Mouse (Mus musculus) neural tube, embryonic 11.5 days (tissue): Measurements from ENCODE around the gene Zfp112. TPM values are rescaled to one million over a fixed set of nuclear protein-coding genes. Genes with fewer than 3 reads are reported as not detected.
"Not testable (repeated sequence)": the region's sequence is repeated elsewhere in the genome, so short reads cannot be mapped to it uniquely, and the experiment has no call there.

Experiments
- ATAC-seq: fragments of 200-750 bp; cut with Nextera tagmentation; 2 replicates; pipeline ENCODE4 v1.8.0; 2017; ENCODE audit warnings: moderate number of reproducible peaks, mild to moderate bottlenecking, moderate TSS enrichment, moderate library complexity; ENCODE audit not compliant: insufficient read depth, low FRiP score, low TSS enrichment
- DNase-seq: peaks from one replicate; pipeline ENCODE4 v3.0.0-alpha.2; 2015; ENCODE audit warnings: low spot score
- H3K27ac ChIP-seq: fragments of 300-500 bp; sonication (generic); 2 replicates; pipeline ENCODE4 v1.5.1; 2014; ENCODE audit warnings: low read depth, mild to moderate bottlenecking, low read length
- H3K27me3 ChIP-seq: fragments of 300-500 bp; sonication (generic); 2 replicates; pipeline ENCODE4 v1.6.1; 2014; ENCODE audit warnings: mild to moderate bottlenecking, low read length, mixed read lengths; ENCODE audit not compliant: control insufficient read depth, insufficient read depth
- H3K36me3 ChIP-seq: fragments of 300-500 bp; sonication (generic); 2 replicates; pipeline ENCODE4 v1.6.1; 2014; ENCODE audit warnings: mild to moderate bottlenecking, low read length, moderate library complexity, mixed read lengths; ENCODE audit not compliant: control insufficient read depth, insufficient read depth
- H3K4me1 ChIP-seq: fragments of 300-500 bp; sonication (generic); 2 replicates; pipeline ENCODE4 v1.6.1; 2014; ENCODE audit warnings: low read length, mixed read lengths; ENCODE audit not compliant: control insufficient read depth, insufficient read depth
- H3K4me2 ChIP-seq: fragments of 300-500 bp; sonication (generic); 2 replicates; pipeline ENCODE4 v1.6.1; 2014; ENCODE audit warnings: low read depth, mild to moderate bottlenecking, moderate library complexity
- H3K4me3 ChIP-seq: fragments of 300-500 bp; sonication (generic); 2 replicates; pipeline ENCODE4 v1.5.1; 2014; ENCODE audit warnings: low read depth, low read length
- H3K9ac ChIP-seq: fragments of 300-500 bp; sonication (generic); 2 replicates; pipeline ENCODE4 v1.6.1; 2014; ENCODE audit warnings: mild to moderate bottlenecking, low read length
- H3K9me3 ChIP-seq: fragments of 300-500 bp; sonication (generic); 2 replicates; pipeline ENCODE4 v1.6.1; 2016; ENCODE audit warnings: low read length; ENCODE audit not compliant: control insufficient read depth
- WGBS: fragments of 180-500 bp; shearing (Covaris S2); extraction: QIAGEN DNeasy Blood & Tissue Kit; methylation state at CpG from one replicate; pipeline ENCODE4 v1.1.7; 2014; 5-methylcytosine and 5-hydroxymethylcytosine counted together
- polyA plus RNA-seq: library from polyadenylated mRNA; unstranded; fragments of >200 nt; fragmentation: Nextera tagmentation; extraction: Ambion mirVana; gene quantifications from 2 replicates; pipeline ENCODE4 v1.2.1, GENCODE M21; 2014

Gene Zfp112
- polyA plus RNA-seq, result 3.6 and 4.4 TPM in 2 replicates

DNA sequence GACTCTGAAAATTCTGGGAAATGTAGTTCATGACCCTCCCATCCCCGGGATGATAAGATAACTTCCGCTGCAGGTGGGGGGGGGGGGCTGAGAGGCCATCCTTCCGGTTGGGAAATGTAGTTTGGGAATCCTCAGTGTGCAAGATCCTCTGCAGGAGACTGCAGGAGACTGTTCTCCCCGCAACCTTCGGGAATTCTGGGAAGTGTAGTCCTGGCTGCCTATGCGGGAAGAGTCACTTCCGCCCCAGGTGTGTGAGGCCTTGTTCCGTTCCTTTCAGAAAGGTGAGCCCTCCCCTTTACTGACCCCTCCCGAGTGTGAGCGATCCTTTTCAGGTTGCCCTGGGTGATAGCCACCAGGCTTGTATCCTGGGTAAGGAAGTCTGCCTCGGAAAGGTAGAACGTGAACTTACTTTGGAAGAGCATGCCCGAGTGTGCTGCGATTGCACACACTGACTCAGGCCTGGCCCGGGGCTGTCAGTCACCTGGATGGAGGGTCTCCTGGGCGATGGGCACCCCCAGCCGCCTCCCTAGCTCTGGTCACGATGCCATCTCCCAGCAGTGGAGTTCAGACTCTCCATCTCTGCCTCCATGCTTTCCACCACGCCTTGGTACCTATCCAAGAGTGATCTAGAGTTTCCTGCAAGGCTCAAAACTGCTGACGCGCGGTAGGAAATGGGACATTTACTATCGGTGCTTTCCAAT is at the start of gene Zfp112:
Gene Zfp112, plus strand, starts transcription at position 159 of the 701 bp plus-strand sequence.
- WGBS, result 3% methylated on average over 23 of the region's 23 CpGs

DNA sequence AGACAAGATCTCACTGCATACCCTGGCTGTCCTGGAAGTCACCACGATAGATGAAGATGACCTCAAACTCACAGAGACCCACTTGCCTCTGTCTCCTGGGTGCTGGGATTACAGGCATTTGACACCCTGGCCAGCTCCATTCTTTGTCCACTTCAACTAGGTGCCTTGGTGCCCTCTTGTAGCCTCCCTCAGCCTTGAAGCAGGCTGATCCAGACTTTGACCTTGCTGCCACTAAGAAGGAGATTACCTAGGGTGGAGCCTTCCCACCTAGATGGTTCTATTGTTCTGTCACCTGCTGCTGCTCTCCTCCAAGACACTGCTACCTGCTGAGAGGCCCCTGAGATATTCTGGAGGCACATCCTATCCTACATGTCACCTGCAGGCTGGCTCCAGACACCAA is 37.7 kb upstream of the Zfp112 start:
- ATAC-seq, H3K27ac ChIP-seq, H3K27me3 ChIP-seq, H3K9ac ChIP-seq, DNase-seq, H3K4me3 ChIP-seq, H3K4me2 ChIP-seq, H3K4me1 ChIP-seq, H3K36me3 ChIP-seq, H3K9me3 ChIP-seq: not testable (repeated sequence)
- WGBS, result 69% methylated on average over 1 of the region's 1 CpGs

More for the DNA sequence above, at the start of gene Zfp112:
- peak within 1 kb of the TSS; percentile 66 for H3K9ac ChIP-seq
- H3K27ac ChIP-seq, result no peak within 1 kb of the TSS
- H3K4me1 ChIP-seq, result 0 out of 2 replicates have a peak, but pooled peaks cover 2% of the 10 kb centered on the region
- H3K36me3 ChIP-seq, result peaks cover 7% of the 10 kb centered on the region
- peak; percentile 88 for DNase-seq
- peak within 1 kb of the TSS; percentile 76 for H3K4me2 ChIP-seq
- peak within 1 kb of the TSS; percentile 62 for H3K4me3 ChIP-seq
- peak; percentile 93 for ATAC-seq
- H3K9me3 ChIP-seq, result peaks cover 15% of the 10 kb centered on the region
- H3K27me3 ChIP-seq, result no peaks in the 10 kb centered on the region

DNA sequence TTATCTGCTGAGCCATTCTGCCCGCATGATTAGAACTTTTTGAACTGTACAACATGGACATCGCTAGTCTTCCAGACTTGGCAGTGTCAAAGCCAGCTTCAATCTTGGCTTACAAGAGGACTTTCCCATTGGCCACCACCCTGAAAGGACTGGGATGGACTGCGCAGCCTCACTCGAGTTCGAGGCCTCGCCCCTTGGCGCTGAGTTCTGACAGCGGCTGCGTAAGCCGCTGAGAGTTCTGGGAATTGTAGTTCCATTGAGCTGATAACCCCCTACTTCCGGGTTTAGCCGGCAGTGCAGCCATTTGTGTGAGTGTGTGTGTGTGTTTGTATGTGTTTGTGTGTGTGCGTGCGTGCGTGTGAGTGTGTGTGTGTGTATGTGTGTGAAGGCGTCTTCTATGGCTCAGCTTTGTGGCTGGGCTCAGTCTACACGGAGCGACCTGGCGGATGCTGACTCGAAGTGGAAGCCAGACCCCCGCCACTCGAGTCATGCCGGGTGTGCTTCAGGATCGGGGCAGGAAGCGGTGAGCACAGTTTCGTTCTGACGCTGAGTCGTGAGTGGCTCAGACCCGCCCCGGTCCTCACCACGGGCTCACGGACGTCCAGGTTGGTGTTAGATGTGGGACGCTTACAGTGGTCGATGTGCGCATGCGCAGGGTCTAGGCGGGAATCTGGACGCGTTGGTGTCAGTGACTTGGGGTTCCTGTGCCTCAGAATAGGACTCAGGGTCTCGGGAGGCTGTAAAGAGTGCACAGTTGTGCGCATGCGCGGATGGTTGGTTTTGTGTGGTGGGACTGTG is 30.3 kb upstream of the Zfp112 start, which contains the start of gene Zfp180:
Gene Zfp180, plus strand, starts transcription at position 291 of the 798 bp plus-strand sequence.
- Histone ChIP-seq H3K4me1 (no peaks in the 10 kb centered on the region; the same call in 1 of the 2 replicates), H3K27me3 (no peaks in the 10 kb centered on the region), H3K4me3 (peak within 1 kb of the TSS; percentile 51), H3K9me3 (peaks cover 16% of the 10 kb centered on the region; the same call in 1 of the 2 replicates), H3K27ac (0 out of 2 replicates have a peak within 1 kb of the TSS, but pooled peaks have one; percentile 58), H3K36me3 (peaks cover 13% of the 10 kb centered on the region), H3K4me2 (peak within 1 kb of the TSS; percentile 57), H3K9ac (peak within 1 kb of the TSS; percentile 52)
- ATAC-seq (peak; percentile 98), DNase-seq (peak; percentile 95)
- 14% methylated on average over 44 of the region's 44 CpGs for WGBS

DNA sequence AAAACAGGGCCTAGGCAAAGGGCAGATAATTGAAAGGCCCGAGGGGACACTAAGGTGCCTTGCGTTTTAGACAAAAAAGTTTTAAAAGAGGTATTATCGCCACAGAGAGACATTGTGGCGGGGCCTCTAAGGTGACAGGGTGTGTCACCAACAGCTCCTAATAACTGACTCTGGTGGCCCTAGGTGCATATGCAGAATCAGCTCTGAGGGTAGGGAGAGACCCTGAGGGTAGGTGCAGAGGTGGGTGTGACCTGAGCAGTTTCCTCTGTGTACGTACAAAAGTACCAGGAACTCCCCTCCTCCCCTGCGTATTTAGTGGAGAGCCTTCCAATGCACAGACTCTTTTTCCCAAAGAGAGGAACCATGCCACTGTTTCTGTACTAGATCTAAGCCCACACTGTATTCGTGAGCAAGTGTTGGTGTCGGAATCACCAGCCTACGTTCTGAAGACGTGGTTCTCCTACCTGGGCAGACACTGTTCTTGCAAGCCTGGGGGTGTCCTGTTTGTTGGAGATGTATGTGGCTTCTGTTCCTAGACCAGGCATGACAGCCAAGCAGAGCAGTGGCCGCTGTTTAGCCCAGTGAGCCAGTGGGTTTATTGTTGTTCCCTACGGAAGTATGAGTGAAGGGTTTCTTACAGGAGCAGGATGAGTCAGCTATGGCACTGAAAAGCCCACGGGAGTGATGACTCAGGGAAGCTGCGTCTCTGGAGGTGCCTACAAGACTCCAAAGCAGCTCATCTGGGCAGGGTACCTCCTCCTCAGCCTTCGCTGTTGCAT is 29.5 kb upstream of the Zfp112 start:
- H3K27ac ChIP-seq, result 0 out of 2 replicates have a peak overlapping the region, but pooled peaks have one; percentile 58
- WGBS, result 59% methylated on average over 15 of the region's 15 CpGs
- peaks cover 19% of the 10 kb centered on the region for H3K36me3 ChIP-seq
- H3K9me3 ChIP-seq, result peaks cover 16% of the 10 kb centered on the region; the same call in 1 of the 2 replicates
- ATAC-seq, result peak; percentile 9; the same call in 1 of the 2 replicates
- no peak for DNase-seq
- H3K27me3 ChIP-seq, result no peaks in the 10 kb centered on the region
- peak overlapping the region; percentile 51 for H3K4me3 ChIP-seq
- H3K9ac ChIP-seq, result peak overlapping the region; percentile 52
- H3K4me1 ChIP-seq, result no peaks in the 10 kb centered on the region; the same call in 1 of the 2 replicates
- peak overlapping the region; percentile 57 for H3K4me2 ChIP-seq

DNA sequence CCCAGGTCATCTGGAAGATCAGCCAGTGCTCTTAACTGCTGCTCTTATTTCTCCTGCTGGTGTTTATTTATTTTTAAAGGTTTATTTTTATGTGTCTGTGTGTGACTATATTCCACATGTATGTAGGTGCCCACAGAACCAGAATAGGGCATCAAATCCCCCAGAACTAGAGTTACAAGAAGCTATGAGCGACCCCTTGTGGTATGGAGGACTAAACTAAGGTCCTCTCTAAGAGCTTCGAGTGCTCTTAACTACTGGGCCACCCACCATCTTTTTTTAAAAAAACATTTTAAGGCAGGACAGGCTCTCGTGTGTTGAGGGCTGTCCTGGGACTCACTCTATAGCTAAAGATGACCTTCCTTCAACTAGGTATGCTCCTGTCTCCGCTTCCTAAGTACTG is 25.2 kb upstream of the Zfp112 start:
- DNase-seq, result no peak
- Histone ChIP-seq H3K4me3 (no peak overlapping the region), H3K9ac (no peak overlapping the region), H3K27ac (no peak overlapping the region), H3K27me3 (no peaks in the 10 kb centered on the region), H3K9me3 (peaks cover 16% of the 10 kb centered on the region; the same call in 1 of the 2 replicates), H3K4me2 (no peak overlapping the region), H3K36me3 (peaks cover 19% of the 10 kb centered on the region), H3K4me1 (no peaks in the 10 kb centered on the region; the same call in 1 of the 2 replicates)
- ATAC-seq, result no peak
- WGBS, result 97% methylated on average over 4 of the region's 4 CpGs

DNA sequence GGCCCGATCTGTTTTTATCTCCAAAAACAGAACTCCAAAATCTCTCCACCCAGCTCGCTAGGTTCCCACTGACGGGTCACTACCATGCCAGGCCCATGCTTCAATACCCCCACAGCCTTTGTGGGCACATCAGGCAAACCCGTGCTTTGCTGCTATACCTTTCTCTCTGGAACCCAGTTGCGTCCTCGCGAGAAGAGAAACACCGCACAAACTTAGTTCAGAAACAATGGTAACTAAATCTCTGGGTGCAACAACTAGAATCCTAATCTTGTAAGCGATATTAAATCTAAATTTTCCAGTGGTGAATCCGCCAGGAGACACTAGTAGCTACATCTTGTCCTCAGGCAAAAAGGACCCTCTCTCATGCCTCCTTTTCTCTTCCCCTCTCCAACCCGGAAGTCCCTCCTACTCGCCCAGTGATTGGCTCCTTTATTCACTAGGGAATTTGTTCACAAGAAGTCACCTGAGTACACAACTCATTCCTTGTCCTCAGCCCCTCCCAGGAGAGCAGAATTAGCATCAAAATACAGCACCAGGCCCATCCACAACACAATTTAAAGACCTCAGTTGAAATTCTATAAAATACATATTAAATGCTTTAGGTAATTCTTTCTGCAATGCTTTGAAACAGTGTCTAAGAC is 24.5 kb upstream of the Zfp112 start:
- Histone ChIP-seq H3K9ac (no peak overlapping the region), H3K4me3 (no peak overlapping the region), H3K36me3 (peaks cover 19% of the 10 kb centered on the region), H3K4me2 (no peak overlapping the region), H3K27ac (no peak overlapping the region), H3K27me3 (no peaks in the 10 kb centered on the region), H3K4me1 (no peaks in the 10 kb centered on the region; the same call in 1 of the 2 replicates), H3K9me3 (peaks cover 16% of the 10 kb centered on the region; the same call in 1 of the 2 replicates)
- 97% methylated on average over 12 of the region's 12 CpGs for WGBS
- ATAC-seq (no peak), DNase-seq (no peak)

DNA sequence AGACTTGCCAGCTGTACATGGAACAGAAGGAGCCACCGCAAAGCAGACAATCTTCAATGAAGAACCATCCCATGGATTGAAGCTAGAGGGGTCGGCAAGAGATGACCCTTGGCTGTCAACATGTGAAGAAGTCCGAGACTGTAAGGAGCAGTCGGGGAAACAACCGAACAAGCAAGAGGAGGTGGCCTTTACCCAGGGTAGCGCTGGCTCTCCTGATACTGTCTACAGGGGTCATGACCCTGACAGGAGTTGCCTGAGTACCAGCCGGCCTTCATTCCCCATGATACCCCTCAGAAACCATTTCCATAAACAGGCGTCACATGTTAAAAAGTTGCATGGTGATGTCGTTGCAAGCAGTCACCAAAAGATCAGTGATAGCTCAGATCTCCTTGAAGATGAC is 7.7 kb upstream of the Zfp112 start:
- H3K9me3 ChIP-seq, result peaks cover 68% of the 10 kb centered on the region
- no peak for ATAC-seq

More for the DNA sequence above, 7.7 kb upstream of the Zfp112 start:
- WGBS, result 91% methylated on average over 9 of the region's 9 CpGs
- Histone ChIP-seq H3K36me3 (peaks cover 82% of the 10 kb centered on the region), H3K4me2 (no peak overlapping the region), H3K27ac (no peak overlapping the region), H3K9ac (no peak overlapping the region), H3K4me3 (no peak overlapping the region), H3K4me1 (no peaks in the 10 kb centered on the region), H3K27me3 (no peaks in the 10 kb centered on the region)
- no peak for DNase-seq
